Mouse (Mus musculus) v-Abl transformed pro-B cells (cell line): ENCODE results near the gene Gid8.

Experiments
- in situ Hi-C, 2 experiments: fragments of 400-800 bp; cut with MboI; formaldehyde crosslinking; loops; one replicate each; pipeline ENCODE4 v1.15.1; 2025; ENCODE audit not compliant: unreplicated experiment in 2 of 2

Gene Gid8

DNA sequence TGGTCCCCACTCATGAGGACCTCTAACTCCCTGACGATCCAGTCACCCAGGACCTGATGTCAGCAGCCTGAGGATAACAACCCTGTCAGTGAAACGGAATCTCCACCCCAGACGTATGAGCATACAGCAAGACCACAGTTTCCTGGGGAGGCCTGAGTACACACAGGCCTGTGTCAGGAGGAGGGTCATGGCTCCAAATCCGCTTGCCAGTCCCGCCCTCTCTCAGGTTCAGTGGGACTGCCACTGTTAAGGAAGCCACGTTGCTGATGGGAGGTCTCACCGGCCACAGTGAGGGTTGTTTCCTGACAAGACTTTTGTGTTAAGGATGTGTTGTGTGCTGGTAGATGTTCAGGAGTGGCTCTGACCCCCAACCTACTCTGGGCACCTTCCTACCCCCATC is 31.5 kb downstream of the Gid8 start:
- in situ Hi-C loops: loop anchor here (5.0 kb wide), 1 partner anchor 59 kb away; no protein-coding TSS in a partner anchor

GRCm38 (mm10) chr2:180742820-180743219 is 32.9 kb downstream of the Gid8 start:
- in situ Hi-C loops: loop anchor here (5.0 kb wide), 1 partner anchor 61 kb away; no protein-coding TSS in a partner anchor

- in situ Hi-C loops: loop anchor here (5.0 kb wide), 1 partner anchor 61 kb away; no protein-coding TSS in a partner anchor
Observed at GRCm38 (mm10) chr2:180743321-180743720, 33.4 kb downstream of the Gid8 start.

DNA sequence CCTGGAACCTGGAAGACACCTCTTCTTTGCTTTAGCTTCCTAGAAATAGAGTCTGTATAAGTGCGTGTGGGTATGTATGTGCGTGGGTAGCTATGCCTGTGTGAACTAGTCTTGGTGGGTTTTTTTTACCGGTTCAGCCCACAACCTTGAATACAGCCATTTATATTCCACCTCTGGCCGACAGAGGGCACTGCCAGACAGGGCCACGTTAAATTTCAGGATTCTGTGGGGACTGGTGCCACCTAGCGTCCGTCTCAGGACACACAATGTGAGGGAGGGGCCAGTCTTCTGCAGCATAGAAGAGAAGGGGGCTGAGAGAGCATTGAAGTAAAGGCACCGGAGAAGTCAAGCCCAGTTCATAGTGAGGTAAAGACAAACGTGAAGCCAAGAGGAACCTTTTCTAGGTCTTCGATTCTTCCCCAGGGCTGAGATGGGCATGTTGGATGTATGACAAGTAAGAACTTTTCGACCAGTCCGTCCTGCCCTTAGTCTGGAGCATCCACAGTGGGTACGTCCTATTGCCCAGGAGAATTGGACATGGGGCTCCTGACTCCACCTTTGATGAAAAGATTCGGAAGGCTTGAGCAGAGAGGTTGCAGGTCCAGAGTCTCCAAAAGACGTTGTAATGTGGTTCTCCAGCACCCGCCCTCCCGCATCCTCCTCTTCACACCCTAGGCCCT is 35.5 kb downstream of the Gid8 start:
- in situ Hi-C loops: no loop called here

DNA sequence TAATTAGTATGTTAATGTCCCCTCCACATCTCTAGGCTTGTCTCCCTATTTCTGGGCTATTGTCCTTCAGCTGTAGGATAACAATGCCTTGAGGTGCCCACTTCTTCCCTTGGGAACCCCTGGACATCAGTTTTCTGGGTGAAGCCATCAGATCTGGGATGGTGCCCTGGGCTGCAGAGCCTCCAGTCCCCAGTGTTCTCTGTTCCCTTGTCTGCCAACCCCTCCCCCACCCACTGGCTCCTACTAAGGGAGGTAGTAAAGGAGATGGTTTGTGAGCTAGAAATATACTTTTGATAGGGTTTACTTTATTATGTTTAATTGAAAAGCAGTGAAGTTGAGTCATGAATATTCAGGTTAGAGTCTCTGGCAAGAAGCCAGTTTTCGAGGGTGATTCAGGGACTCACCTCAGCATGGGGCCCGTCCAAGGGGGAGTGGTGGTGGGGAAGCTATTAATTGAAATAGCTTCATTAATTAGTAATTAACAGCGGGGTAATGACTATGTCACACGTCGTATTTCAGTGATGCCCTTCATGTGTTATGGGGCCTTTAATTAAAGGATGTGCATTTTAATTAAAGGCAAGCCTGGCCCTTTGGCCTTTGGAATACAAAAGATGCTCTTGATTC is 36.8 kb downstream of the Gid8 start:
- in situ Hi-C loops: no loop called here

DNA sequence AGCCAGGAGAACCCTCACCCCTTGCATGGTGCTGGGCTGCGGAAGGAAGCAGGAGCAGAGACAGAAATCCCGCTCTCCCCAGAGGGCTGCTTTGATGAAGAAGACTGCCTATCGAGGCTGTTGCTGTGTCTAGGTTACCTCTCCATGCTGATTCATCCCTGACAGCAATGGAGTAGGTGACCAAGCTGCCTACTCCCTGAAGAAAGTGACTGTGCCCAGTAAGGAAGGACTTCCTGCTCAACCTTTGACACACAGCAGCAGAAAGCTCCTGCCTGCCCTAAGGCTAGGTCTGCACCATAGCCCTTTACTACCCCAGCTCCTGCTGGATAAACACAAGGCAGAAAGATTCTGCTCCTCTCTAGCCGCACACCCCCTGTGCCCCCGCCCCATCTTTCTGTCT is 39.0 kb downstream of the Gid8 start:
- in situ Hi-C loops: no loop called here

DNA sequence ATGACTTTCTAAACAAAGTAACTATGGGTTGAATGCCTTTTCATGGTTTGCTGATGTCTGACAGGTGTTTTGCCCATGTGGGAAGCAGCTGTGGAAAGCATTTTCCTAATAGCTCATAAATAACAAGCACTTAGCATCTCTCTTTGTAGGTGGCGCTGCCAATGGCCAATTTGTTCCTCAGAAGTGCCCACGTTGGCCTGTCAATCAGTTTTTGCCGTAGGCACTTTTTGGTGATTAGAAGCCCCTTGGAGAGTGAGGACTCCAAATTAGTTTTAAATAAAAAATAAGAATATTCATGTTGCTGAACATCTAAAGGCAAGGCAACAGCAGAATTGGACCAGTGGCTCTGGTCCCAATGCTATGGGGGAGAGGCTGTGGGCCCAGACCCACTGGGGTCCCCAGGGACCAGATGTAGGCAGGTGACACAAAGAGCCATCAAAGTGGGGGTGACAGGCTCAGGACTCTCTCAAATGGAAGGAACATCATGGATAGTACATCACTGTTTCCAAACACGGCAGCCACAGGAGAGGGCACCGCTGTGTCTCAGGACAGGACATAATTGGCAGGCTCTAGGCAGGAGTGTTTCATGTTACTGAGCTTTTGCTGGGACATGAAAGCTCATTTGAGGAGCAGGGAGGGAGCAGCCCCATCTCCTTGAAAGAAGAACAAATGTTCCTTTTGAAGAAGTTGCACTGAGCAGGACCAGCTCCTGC is 45.2 kb downstream of the Gid8 start:
- in situ Hi-C loops: loop anchor here in 1 of 2 experiments (10.0 kb wide), 2 partner anchors 190 to 470 kb away; partner anchors contain the start of gene Rbbp8nl

- in situ Hi-C loops: loop anchor here in 1 of 2 experiments (10.0 kb wide), 2 partner anchors 191 to 471 kb away; partner anchors contain the start of gene Rbbp8nl
Observed at GRCm38 (mm10) chr2:180755896-180756295, 46.0 kb downstream of the Gid8 start.

GRCm38 (mm10) chr2:180756786-180757185 is 46.9 kb downstream of the Gid8 start:
- in situ Hi-C loops: loop anchor here in 1 of 2 experiments (10.0 kb wide), 2 partner anchors 192 to 472 kb away; partner anchors contain the start of gene Rbbp8nl

GRCm38 (mm10) chr2:180758513-180759263 is 48.8 kb downstream of the Gid8 start:
- in situ Hi-C loops: loop anchor here in 1 of 2 experiments (10.0 kb wide), 2 partner anchors 194 to 474 kb away; partner anchors contain the start of gene Rbbp8nl

GRCm38 (mm10) chr2:180764986-180765385 is 55.1 kb downstream of the Gid8 start:
- in situ Hi-C loops: no loop called here

GRCm38 (mm10) chr2:180765713-180766112 is 55.8 kb downstream of the Gid8 start:
- in situ Hi-C loops: no loop called here
